Mouse (Mus musculus) forebrain, embryonic 11.5 days (tissue): ENCODE measurements at regions not wholly inside any gene's neighbourhood (a gene's known extent, or its start where the extent isn't known, plus 50 kb on each side); places are given as distances from the start of the nearest gene placed in this dataset.

ENCODE experiments used
- ATAC-seq: fragments of 200-750 bp; cut with Nextera tagmentation; replicated peaks from 2 replicates; pipeline ENCODE4 v1.8.0; 2017; ENCODE audit warnings: moderate TSS enrichment; ENCODE audit not compliant: low FRiP score
- DNase-seq: peaks from one replicate; pipeline ENCODE4 v3.0.0-alpha.2; 2017; ENCODE audit warnings: low spot score
- H3K27ac ChIP-seq: fragments of 300-500 bp; sonication (generic); 2 replicates; pipeline ENCODE4 v1.5.1; 2014; ENCODE audit warnings: low read depth, low read length
- H3K27me3 ChIP-seq: fragments of 300-500 bp; sonication (generic); 2 replicates; pipeline ENCODE4 v1.6.1; 2014; ENCODE audit warnings: mild to moderate bottlenecking, low read length, mixed read lengths; ENCODE audit not compliant: control insufficient read depth, insufficient read depth
- H3K36me3 ChIP-seq: fragments of 300-500 bp; sonication (generic); 2 replicates; pipeline ENCODE4 v1.6.1; 2014; ENCODE audit warnings: mild to moderate bottlenecking, low read length, moderate library complexity, mixed read lengths; ENCODE audit not compliant: control insufficient read depth, insufficient read depth
- H3K4me1 ChIP-seq: fragments of 300-500 bp; sonication (generic); replicated peaks from 2 replicates; pipeline ENCODE4 v1.6.1; 2014; ENCODE audit warnings: low read length, mixed read lengths; ENCODE audit not compliant: control insufficient read depth, insufficient read depth
- H3K4me2 ChIP-seq: fragments of 300-500 bp; sonication (generic); 2 replicates; pipeline ENCODE4 v1.6.1; 2014; ENCODE audit warnings: low read depth, mild to moderate bottlenecking, low read length, moderate library complexity, mixed read lengths; ENCODE audit not compliant: severe bottlenecking
- H3K4me3 ChIP-seq: fragments of 300-500 bp; sonication (generic); 2 replicates; pipeline ENCODE4 v1.5.1; 2014; ENCODE audit warnings: low read depth, low read length
- H3K9ac ChIP-seq: fragments of 300-500 bp; sonication (generic); 2 replicates; pipeline ENCODE4 v1.6.1; 2014; ENCODE audit warnings: low read length
- H3K9me3 ChIP-seq: fragments of 300-500 bp; sonication (generic); 2 replicates; pipeline ENCODE4 v1.6.1; 2016; ENCODE audit warnings: low read length, mixed read lengths; ENCODE audit not compliant: control insufficient read depth
- WGBS: fragments of 180-500 bp; shearing (Covaris S2); extraction: QIAGEN DNeasy Blood & Tissue Kit; methylation state at CpG from one replicate; pipeline ENCODE4 v1.1.7; 2014; 5-methylcytosine and 5-hydroxymethylcytosine counted together

DNA sequence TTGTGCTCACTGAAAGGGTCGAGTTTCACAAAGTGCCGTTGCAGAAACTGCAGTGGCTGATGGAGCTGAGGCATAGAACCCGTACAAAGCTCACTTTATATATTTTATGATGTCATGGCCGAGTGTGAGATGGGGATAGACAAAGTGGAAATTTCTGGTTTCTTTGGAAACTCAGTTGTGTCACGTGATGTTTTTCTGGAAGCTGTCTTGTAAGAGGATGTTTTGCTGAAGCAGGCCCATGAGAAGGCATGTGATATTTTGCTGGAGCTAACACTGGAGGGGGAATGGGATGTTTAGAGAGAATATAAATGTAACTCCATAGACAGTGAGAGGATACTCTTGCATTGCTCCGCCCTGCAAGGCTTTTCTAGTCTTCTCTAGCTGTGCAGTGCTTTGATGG, 311.7 kb downstream of the Tmem132b start:
- H3K4me3 ChIP-seq, result no peak overlapping the region
- no peaks in the 10 kb centered on the region for H3K9me3 ChIP-seq
- no peaks in the 10 kb centered on the region for H3K4me1 ChIP-seq
- WGBS, result 78% methylated on average over 6 of the region's 6 CpGs
- no peaks in the 10 kb centered on the region for H3K27me3 ChIP-seq
- ATAC-seq (no peak), DNase-seq (no peak)
- H3K36me3 ChIP-seq, result no peaks in the 10 kb centered on the region
- H3K27ac ChIP-seq, result no peak overlapping the region
- H3K9ac ChIP-seq, result no peak overlapping the region
- no peak overlapping the region for H3K4me2 ChIP-seq

DNA sequence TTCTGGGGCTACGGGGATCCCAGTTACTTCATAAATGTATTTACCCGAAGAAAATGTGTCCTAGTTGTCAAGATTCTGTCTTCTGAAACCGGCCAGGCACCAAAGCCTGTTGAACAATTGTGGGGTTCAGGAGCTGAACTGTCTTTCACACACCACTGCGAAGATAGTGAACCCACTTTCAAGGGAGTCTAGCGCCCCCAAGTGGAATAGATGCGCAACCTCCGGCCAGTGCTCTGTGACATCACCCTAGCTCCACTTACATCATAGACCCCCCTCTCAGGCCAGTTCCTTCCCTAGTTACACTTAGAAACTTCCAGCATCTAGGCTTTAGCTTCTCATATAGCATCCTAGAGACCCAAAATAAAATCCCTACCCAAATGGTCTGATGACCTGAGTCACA, 318.1 kb downstream of the Tmem132b start:
- ATAC-seq (no peak), DNase-seq (no peak)
- H3K9ac ChIP-seq, result no peak overlapping the region
- 83% methylated on average over 7 of the region's 7 CpGs for WGBS
- no peaks in the 10 kb centered on the region for H3K9me3 ChIP-seq
- H3K4me2 ChIP-seq, result no peak overlapping the region
- no peaks in the 10 kb centered on the region for H3K4me1 ChIP-seq
- H3K4me3 ChIP-seq, result no peak overlapping the region
- no peak overlapping the region for H3K27ac ChIP-seq
- no peaks in the 10 kb centered on the region for H3K36me3 ChIP-seq
- H3K27me3 ChIP-seq, result no peaks in the 10 kb centered on the region

DNA sequence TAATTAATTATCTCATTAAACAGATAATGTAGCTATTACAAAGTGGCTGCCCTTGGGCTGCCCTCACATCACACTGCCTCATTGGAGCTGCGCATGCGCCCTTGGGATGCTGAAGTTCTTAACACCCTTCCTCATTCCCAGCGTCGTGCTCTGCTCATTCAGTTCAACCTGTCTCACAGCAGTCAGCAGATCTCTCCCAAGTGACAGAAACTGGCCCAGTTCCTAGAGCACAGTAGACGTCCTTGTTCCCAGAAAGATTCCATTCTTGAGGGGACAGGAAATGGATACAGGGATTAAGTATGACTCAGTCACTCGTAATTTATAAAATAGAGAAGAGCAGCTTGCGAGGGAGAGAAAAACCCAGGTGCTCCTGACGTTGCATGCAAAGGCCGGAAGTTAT, 344.7 kb downstream of the Tmem132b start:
- H3K36me3 ChIP-seq, result no peaks in the 10 kb centered on the region
- no peaks in the 10 kb centered on the region for H3K27me3 ChIP-seq
- no peak overlapping the region for H3K27ac ChIP-seq
- H3K4me2 ChIP-seq, result no peak overlapping the region
- no peaks in the 10 kb centered on the region for H3K4me1 ChIP-seq
- H3K9ac ChIP-seq, result no peak overlapping the region
- ATAC-seq (no peak), DNase-seq (no peak)
- WGBS, result 77% methylated on average over 9 of the region's 9 CpGs
- no peak overlapping the region for H3K4me3 ChIP-seq
- H3K9me3 ChIP-seq, result no peaks in the 10 kb centered on the region

DNA sequence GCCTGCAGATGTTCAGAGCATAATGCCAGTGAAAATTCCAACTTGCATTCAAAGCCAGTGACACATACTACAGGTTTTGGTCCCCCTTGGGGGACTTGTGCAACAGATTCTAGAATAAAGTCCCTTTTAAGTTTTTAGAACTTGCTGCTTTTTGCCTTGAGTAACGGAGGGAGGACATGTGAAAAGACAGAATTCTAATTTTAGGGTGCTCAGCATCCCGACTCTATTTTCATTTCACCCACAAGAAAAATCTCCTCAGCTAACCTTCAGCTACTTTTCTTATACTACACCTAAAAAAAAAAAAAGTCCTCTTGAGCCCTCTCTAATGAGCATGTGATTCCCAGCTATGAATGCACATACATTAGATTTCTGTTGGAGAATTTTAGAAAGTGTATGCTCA, 357.3 kb downstream of the Tmem132b start:
- Histone ChIP-seq H3K4me1 (no peaks in the 10 kb centered on the region), H3K9me3 (no peaks in the 10 kb centered on the region), H3K27me3 (no peaks in the 10 kb centered on the region), H3K27ac (no peak overlapping the region), H3K4me3 (no peak overlapping the region), H3K9ac (no peak overlapping the region), H3K36me3 (no peaks in the 10 kb centered on the region), H3K4me2 (no peak overlapping the region)
- WGBS, result 81% methylated on average over 2 of the region's 2 CpGs
- ATAC-seq, result no peak
- no peak for DNase-seq

DNA sequence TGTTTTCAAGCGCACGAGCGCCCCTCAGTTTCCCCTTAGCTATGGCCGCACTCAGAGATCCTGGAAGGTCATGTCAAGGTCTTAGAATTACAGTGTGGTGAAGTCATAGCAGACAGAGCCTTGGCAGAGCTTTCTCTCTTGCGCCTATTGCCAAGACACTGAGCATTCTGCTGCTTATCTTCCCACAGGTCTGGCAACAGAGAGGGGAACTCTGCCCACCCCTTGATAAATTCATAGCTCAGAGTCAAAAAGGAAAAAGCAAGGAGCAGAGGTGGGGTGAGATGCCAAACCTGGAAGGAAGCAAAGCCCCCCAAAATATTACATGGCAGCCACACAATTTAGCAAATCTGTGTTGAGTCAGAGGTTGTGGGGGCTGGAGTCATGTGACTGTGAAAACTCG, 362.3 kb downstream of the Tmem132b start:
- Histone ChIP-seq H3K4me2 (no peak overlapping the region), H3K36me3 (no peaks in the 10 kb centered on the region), H3K4me1 (no peaks in the 10 kb centered on the region), H3K27me3 (no peaks in the 10 kb centered on the region), H3K27ac (no peak overlapping the region), H3K9ac (no peak overlapping the region), H3K9me3 (no peaks in the 10 kb centered on the region), H3K4me3 (no peak overlapping the region)
- 93% methylated on average over 6 of the region's 6 CpGs for WGBS
- ATAC-seq (no peak), DNase-seq (no peak)

DNA sequence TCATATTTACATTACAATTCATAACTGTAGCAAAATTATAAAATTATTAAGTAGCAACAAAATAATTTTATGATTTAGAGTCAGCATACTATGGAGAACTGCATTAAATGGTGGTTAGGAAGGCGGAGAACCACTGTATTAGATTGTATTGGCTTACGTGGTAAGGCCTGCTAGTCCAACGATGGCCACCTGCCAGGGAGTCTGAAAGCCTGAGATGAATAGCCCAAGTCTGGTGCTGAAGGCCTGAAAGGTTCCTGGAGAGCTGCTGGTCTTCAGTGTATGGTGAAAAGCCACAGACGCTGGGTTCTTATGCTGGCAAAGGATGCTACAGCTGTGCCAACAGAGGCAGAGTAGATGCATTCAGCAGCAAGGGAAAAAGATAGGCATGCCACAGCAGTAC, 370.5 kb downstream of the Tmem132b start:
- 91% methylated on average over 4 of the region's 4 CpGs for WGBS
- Histone ChIP-seq H3K4me3 (no peak overlapping the region), H3K4me2 (no peak overlapping the region), H3K27ac (no peak overlapping the region), H3K27me3 (no peaks in the 10 kb centered on the region), H3K4me1 (no peaks in the 10 kb centered on the region), H3K9me3 (no peaks in the 10 kb centered on the region), H3K9ac (no peak overlapping the region), H3K36me3 (no peaks in the 10 kb centered on the region)
- no peak for ATAC-seq
- DNase-seq, result no peak

DNA sequence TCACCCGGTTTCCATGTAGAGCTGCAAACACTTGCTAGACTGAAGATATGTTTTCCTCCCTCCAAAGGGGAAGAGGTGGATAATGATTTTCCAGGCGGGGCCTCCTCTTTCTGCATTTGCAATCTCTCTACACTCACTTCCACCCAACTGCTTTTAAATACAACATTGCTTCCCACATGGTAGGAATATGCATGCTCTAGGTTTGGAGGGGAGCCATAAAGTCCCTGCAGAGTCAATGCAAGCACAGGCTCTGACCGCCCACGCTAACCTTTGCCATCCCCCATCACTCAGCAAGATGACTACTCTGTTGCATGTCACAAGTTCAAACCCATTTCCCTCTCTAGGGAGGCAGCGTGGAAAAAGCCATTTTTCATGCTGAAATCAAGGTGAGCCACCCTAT, 372.9 kb downstream of the Tmem132b start:
- Histone ChIP-seq H3K9ac (no peak overlapping the region), H3K27me3 (no peaks in the 10 kb centered on the region), H3K27ac (no peak overlapping the region), H3K36me3 (no peaks in the 10 kb centered on the region), H3K4me2 (no peak overlapping the region), H3K4me1 (no peaks in the 10 kb centered on the region), H3K9me3 (no peaks in the 10 kb centered on the region), H3K4me3 (no peak overlapping the region)
- ATAC-seq (no peak), DNase-seq (no peak)
- WGBS, result 86% methylated on average over 5 of the region's 5 CpGs

DNA sequence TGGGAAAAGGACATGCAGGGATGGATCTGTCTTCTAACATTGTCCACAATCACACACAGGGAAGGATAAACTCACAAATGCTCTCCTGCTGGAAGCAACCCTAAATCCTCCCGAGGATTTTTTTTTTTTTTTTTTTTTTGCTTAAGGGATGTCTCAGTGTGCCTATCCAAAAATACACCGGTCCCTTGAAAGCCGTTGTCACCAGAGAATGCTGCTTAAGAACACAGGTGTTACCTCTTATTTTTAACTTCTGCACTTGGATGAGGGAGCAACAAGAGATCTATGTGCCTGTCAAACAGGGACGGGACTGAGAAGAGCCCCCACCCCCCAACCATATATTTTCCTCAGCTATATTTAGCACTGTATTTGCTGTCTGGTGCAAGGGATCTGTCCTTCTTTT, 375.8 kb downstream of the Tmem132b start:
- Histone ChIP-seq H3K27me3 (no peaks in the 10 kb centered on the region), H3K4me3 (no peak overlapping the region), H3K27ac (no peak overlapping the region), H3K9me3 (no peaks in the 10 kb centered on the region), H3K4me2 (no peak overlapping the region), H3K4me1 (no peaks in the 10 kb centered on the region), H3K9ac (no peak overlapping the region), H3K36me3 (no peaks in the 10 kb centered on the region)
- ATAC-seq (no peak), DNase-seq (no peak)
- WGBS, result 93% methylated on average over 4 of the region's 4 CpGs

DNA sequence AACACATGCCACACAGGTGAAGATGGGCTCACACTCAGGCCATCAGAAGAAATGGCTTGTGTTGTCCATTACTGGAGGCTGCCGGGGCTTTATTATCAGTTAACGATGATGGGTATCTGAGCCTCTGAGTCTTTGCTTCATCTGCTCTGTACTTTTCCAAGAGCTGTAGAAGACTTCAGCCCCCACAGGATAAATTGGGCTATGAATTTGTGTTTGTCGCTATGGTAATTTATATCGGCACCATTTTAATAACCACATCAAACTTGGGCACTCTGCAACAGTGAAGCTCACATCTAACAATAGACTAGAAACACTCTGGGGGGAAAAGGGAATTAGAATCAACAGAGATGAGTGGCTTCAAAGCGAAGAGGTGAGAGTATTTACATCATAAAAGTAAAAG, 376.3 kb downstream of the Tmem132b start:
- Histone ChIP-seq H3K36me3 (no peaks in the 10 kb centered on the region), H3K4me1 (no peaks in the 10 kb centered on the region), H3K9ac (no peak overlapping the region), H3K27ac (no peak overlapping the region), H3K4me3 (no peak overlapping the region), H3K27me3 (no peaks in the 10 kb centered on the region), H3K4me2 (no peak overlapping the region), H3K9me3 (no peaks in the 10 kb centered on the region)
- ATAC-seq, result no peak
- WGBS, result 93% methylated on average over 5 of the region's 5 CpGs
- DNase-seq, result no peak
